Mouse (Mus musculus) kidney, adult 18-20 months (tissue): ENCODE measurements around the gene Tcaim.
"Not testable (repeated sequence)": the region's sequence is repeated elsewhere in the genome, so short reads cannot be mapped to it uniquely, and the experiment has no call there.

Source experiments
- DNase-seq: peaks from one replicate; pipeline ENCODE4 v3.0.0; 2021

Gene Tcaim

GRCm38 (mm10) chr9:122805053-122805844 is at the start of gene Tcaim:
Tcaim (plus strand) TSS chr9:122805539.
- peak; percentile 94 for DNase-seq

- no peak for DNase-seq
These were observed 47.7 kb upstream of the Tcaim start for GRCm38 (mm10) chr9:122757614-122758013.

- DNase-seq: no peak
These were observed 45.2 kb upstream of the Tcaim start for GRCm38 (mm10) chr9:122760111-122760510.

GRCm38 (mm10) chr9:122785231-122785630 is 20.1 kb upstream of the Tcaim start:
- DNase-seq: no peak

- DNase-seq: no peak
These were observed 18.8 kb upstream of the Tcaim start for GRCm38 (mm10) chr9:122786534-122786933.

GRCm38 (mm10) chr9:122805845-122806341 is 554 bp downstream of the Tcaim start:
- DNase-seq: no peak

GRCm38 (mm10) chr9:122807186-122807585 is 1.8 kb downstream of the Tcaim start:
- no peak for DNase-seq

- DNase-seq: no peak
These were observed 4.9 kb downstream of the Tcaim start for GRCm38 (mm10) chr9:122810212-122810611.

- DNase-seq: no peak
These were observed 7.0 kb downstream of the Tcaim start for GRCm38 (mm10) chr9:122812386-122812785.

GRCm38 (mm10) chr9:122814775-122815174 is 9.4 kb downstream of the Tcaim start:
- DNase-seq: peak; percentile 9

GRCm38 (mm10) chr9:122815239-122815851 is 10.0 kb downstream of the Tcaim start:
- DNase-seq: peak; percentile 25

- DNase-seq: no peak
These were observed 18.2 kb downstream of the Tcaim start for GRCm38 (mm10) chr9:122823374-122824017.

- DNase-seq: no peak
These were observed 21.4 kb downstream of the Tcaim start for GRCm38 (mm10) chr9:122826743-122827142.

- no peak for DNase-seq
These were observed 24.6 kb downstream of the Tcaim start for GRCm38 (mm10) chr9:122829826-122830380.

- DNase-seq: no peak
These were observed 30.8 kb downstream of the Tcaim start for GRCm38 (mm10) chr9:122836126-122836525.

GRCm38 (mm10) chr9:122836790-122837189 is 31.5 kb downstream of the Tcaim start:
- DNase-seq: peak; percentile 45

GRCm38 (mm10) chr9:122837216-122837615 is 31.9 kb downstream of the Tcaim start:
- no peak for DNase-seq

GRCm38 (mm10) chr9:122837680-122838079 is 32.3 kb downstream of the Tcaim start:
- DNase-seq: peak; percentile 70

- DNase-seq: no peak
These were observed 38.4 kb downstream of the Tcaim start, which contains the start of gene Gm35549 for GRCm38 (mm10) chr9:122843760-122844159. Gm35549 (minus strand) TSS chr9:122844035.

- no peak for DNase-seq
These were observed 40.3 kb downstream of the Tcaim start for GRCm38 (mm10) chr9:122845621-122846020.

GRCm38 (mm10) chr9:122846156-122846555 is 40.8 kb downstream of the Tcaim start:
- DNase-seq: no peak

- DNase-seq: not testable (repeated sequence)
These were observed 42.5 kb downstream of the Tcaim start for GRCm38 (mm10) chr9:122847811-122848311.

- no peak for DNase-seq
These were observed 49.2 kb downstream of the Tcaim start for GRCm38 (mm10) chr9:122854526-122854925.
